Mouse (Mus musculus) urinary bladder, postnatal 25 days (tissue): ENCODE data around the gene Antxr2.

Source experiments
- DNase-seq: peaks from one replicate; pipeline ENCODE4 v3.0.0; 2022; ENCODE audit warnings: low spot score

Gene Antxr2

DNA sequence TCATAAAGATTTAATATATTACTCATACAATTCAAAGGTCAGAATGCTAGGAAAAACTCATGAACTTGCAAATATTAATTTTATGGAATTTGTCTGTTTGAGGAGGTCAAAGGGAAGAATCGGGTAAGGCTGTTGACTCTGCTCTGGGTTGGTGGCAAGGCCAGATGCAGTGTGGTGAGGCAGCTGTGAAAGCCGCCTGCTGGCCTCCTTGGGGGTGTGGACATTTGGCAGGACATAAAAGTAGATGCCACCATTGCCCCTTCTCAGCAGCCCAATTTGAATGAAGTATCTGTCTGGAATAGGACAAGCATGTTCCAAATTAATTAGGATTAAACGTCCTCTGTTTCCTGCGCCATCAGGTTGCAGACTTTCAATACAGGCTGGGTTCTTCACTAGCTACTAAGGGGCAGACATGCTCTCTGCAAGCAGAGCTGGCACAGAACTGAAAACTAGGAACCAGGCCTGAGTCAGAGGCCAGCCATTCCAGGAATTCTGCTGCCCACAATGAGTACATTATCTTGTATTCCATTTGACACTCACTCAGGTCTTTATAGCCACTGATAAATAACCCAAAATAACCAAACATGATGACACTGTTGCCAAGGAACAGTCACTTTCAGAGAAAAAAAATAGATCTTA, 44.1 kb downstream of the Antxr2 start:
- no peak for DNase-seq

DNA sequence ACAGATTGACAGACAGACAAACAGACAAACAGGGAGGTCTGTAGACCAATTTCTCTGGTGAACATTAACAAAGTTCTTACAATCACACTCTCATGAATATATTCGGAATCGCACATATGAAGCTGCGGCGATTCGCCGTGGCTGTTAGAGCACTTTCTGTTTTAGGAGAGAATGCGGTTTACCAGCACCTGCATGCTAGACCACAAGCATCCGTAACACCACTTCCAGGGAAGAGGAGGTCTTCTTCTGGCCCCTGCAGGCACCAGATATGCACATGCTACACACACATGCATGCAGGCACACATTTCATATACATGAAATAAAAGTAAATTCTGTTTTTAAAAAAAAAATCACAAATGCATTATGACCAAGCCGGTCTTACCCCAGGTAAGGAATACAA, 47.5 kb downstream of the Antxr2 start:
- DNase-seq: no peak

GRCm38 (mm10) chr5:97980472-97980871, 50.4 kb downstream of the Antxr2 start:
- no peak for DNase-seq

DNA sequence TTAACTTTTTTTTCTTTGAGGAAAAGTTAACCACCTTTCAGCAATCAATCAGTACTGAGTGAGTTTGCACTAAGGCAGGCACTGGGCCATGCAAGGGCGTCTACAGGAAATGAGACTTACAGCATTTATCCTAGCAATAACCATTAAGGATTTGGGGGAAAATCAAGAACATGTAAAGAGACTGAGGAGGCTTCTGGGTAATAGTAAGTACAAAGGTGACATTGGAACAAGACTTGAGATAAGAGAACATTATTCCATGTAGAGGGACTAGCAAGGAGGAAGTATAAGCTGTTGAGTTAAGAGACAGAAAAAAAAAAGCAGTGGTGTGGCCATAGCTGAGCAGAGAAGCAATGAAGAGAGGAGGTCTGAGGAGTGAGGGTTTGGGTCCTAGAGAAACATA, 57.5 kb downstream of the Antxr2 start:
- no peak for DNase-seq

- DNase-seq: no peak
Measured at GRCm38 (mm10) chr5:97972029-97972428, 58.8 kb downstream of the Antxr2 start.

DNA sequence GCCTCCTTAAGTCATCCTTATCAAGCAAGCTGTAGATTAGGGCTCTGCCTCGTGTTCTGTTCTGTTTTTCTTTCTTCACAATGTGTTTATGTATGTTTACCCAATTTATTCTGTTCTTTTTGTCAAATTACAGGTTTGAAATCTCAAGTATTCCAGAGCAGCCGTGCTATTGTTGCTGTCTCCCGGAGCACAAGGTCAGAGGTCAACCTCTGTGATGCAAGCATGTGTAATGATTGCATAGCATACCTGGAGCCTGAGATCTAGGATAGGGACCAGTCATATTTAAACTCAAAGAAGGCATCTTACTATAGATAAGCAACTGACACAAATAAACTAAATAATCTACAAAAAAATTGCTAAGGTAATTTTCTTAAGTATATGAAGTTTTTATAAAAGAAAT, 59.6 kb downstream of the Antxr2 start:
- DNase-seq: no peak

GRCm38 (mm10) chr5:97967044-97967443, 63.8 kb downstream of the Antxr2 start:
- no peak for DNase-seq

GRCm38 (mm10) chr5:97966101-97966500, 64.7 kb downstream of the Antxr2 start:
- no peak for DNase-seq

DNA sequence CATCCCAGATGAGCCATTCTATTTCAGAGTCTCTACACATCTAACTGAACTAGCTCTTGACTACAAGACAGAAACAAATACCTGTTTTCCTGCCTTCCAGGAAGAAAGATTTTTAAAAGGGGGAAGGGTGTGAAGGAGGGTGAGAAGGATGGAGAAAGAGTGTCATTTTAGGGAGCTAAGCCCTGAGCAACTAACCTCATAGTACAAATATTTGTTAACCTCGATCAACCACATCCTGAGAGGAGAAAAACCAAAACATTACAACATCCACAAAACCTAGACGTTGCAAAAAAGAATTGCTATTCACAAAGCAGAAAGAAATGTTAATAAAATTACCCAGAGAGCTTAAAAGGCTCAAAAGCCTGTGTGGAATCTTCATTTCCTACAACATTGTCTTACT, 66.4 kb downstream of the Antxr2 start:
- DNase-seq: no peak

- no peak for DNase-seq
Measured at GRCm38 (mm10) chr5:97962512-97962911, 68.3 kb downstream of the Antxr2 start.

DNA sequence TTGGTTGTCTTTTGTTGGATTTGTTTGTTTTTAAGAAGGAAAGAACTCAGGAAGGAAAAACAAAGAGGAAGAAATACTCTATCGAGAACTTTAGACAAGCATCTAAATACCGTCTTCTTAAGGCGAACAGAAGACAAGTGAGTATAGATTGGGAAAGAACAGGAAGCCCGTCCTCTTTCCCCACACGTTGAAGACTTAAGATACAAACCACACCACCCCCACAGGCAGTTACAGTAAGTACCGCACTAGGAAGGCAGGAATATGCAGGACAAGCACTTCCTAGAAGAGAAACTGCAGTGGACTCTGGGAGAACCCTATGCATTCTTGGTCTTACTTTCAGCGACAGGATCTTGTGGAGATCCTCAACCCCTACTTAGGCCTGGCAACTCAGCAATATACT, 69.1 kb downstream of the Antxr2 start:
- DNase-seq: no peak

- DNase-seq: no peak
Measured at GRCm38 (mm10) chr5:97959651-97960050, 71.2 kb downstream of the Antxr2 start.

DNA sequence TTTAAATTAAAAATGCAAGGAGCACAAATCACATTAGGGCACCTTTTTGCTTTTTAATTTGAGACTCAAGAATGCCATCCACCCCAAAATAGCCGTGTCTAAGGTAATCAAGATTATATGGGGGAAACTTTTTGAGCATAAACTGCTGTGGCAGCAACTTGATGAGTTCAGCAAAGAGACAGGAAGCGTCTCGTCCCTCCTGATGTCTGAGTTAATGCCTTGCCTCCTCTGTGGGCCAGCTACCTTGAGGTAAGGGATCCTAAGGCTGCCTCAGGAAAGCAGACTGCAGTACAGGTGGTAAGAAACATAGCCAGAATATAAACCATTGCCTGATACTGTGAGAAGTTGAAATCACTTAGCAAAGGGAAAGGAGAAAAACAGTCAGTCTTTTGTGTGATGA, 71.8 kb downstream of the Antxr2 start:
- DNase-seq: no peak

GRCm38 (mm10) chr5:97957501-97957900, 73.3 kb downstream of the Antxr2 start:
- DNase-seq: no peak

- no peak for DNase-seq
Measured at GRCm38 (mm10) chr5:97954193-97954772, 76.6 kb downstream of the Antxr2 start.

DNA sequence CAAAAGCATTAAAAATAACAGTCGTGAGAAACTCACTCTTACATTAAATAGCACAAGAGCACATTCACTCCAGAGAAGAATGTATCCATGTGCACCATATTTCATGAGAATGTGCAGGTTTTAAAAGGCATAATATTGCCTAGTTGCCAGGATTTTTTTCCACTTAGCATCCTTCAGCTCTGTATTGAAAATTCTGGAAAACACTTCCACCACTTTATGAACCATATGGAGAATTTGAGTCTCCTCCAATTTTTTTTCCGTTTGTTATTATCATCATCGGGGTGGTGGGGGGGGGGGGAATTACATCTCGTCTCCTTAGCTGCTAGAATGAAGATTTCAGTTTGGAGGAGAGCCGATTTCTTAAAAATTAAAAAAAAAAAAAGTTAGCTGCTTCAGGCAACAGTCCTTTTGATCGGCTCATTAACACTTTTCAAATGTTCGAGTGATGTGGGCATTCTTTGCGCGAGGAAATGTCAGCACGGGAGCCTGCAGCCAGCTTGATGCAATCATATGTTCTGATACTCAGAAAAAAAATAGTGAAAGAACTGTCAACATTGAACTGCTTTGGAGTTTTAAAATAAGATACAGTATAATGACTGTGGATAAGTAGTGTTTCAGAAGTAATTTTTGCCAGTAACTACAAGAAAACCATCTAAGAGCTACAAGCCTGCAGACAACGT, 77.5 kb downstream of the Antxr2 start:
- DNase-seq: no peak

DNA sequence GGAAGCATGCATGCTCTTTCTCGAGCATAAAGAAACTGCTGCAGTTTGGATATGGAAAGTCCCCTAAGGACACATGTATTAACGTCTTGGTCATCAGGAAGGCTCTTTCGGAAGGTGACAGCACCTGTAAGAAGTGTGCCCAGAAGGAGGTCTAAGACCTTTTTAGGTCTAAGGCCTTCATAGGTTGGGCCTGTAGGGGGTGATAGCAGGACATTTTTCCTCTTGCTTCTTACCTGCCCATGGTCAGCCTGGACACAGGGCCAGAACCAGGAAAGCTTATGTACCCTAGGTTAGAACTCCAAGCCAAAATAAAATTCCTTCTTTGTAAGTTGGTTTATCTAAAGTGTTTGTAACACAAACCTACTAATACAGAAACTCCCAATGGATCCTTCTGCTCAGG, 83.6 kb downstream of the Antxr2 start:
- DNase-seq: no peak

GRCm38 (mm10) chr5:97946236-97946635, 84.6 kb downstream of the Antxr2 start:
- no peak for DNase-seq

DNA sequence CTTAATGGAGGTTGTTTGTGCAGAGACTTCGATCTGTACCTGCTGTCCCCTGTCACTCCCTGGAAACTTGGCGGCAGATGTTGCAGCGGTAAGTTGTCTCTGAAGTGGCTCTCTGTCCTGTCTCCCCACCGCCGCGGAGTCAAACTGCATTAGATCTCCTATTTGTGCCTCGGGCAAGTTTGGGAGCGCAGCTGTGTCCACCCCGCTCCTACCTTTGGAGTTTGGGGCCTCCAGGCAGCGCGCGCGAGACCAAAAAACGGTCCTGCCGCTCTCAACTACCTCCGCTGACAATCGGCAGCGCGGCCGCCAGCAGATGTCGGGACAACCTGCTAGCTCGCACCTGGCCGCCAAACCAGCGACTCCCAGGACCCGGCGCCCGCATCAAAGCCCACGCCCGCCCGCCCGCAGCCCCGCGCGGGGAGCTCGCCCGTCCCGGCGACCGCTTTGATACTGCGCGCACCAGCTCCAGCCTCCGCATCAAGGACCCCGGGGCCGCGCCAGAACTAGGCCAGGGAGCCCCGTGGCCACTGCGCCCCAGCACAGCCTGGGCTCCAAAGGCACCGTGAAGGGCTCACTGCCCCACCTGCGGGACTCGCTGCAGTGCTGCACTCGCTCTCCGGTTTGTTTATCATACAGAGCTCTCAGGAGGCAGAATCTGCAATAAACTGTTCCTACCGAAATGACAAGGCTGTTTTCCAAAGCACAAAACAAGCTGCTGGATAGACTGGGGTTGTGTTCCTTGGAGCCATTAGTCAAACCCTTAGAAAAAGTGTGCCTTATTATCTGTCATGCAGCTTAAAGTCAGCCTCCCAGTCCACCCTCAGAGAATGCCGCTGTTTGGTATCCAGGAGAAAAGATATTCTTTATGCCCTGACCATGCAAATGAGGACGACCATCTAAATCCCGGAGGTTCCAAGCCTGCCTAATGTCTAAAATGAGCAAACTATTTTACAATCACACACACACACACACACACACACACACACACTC, 95.4 kb downstream of the Antxr2 start:
- DNase-seq: peak; percentile 7

DNA sequence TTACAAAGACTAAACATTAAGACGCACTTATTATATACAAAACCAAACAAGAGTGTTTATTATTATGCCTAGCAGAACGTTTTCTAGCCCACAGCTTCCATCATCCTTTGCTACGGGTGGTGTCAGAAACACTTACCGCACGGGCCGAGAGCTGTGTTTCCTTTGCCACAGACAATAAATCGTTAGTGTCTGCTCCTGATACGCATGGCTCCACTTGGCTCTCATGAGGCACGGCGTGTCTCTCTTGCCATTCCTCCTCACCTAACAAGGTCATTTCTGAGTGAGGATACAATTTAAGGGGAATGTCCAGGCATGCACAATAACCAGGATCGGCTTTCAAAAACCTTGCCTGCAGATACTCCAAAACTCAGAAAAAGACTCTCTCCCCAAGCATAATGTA, 113.2 kb downstream of the Antxr2 start:
- no peak for DNase-seq

- DNase-seq: no peak
Measured at GRCm38 (mm10) chr5:97914890-97915289, 116.0 kb downstream of the Antxr2 start.

DNA sequence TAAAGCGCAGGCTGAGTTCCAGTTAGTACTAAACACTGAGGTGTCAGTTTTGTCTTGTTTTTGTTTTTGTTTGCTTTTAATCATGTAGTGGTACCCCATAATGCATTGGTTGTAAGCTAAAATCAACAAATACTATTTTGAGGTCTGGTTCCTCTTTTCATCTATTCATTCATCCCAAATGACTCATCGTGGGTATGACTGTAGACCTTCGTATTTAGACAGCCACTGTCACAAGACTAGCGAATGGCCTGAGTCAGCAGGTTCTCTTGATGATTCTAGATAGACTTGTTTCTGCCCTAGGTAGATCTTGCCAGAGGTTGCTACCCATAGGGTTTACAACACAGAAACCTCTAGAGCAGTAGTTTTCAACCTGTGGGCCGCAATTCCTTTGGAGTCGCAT, 116.9 kb downstream of the Antxr2 start:
- no peak for DNase-seq
